Mouse (Mus musculus) hindbrain, embryonic 15.5 days (tissue): ENCODE results near the gene Exog. TPM values are rescaled to one million over a fixed set of nuclear protein-coding genes. Genes with fewer than 3 reads are reported as not detected.

Experiments used
- ATAC-seq: fragments of 200-750 bp; cut with Nextera tagmentation; 2 replicates; pipeline ENCODE4 v1.8.0; 2017; ENCODE audit warnings: low read depth, moderate number of reproducible peaks, moderate TSS enrichment; ENCODE audit not compliant: low FRiP score
- H3K27ac ChIP-seq: fragments of 300-500 bp; sonication (generic); replicated peaks from 2 replicates; pipeline ENCODE4 v1.5.1; 2015; ENCODE audit warnings: mild to moderate bottlenecking, inconsistent platforms
- H3K27me3 ChIP-seq: fragments of 300-500 bp; sonication (generic); 2 replicates; pipeline ENCODE4 v1.6.1; 2015; ENCODE audit warnings: control low read depth, inconsistent platforms
- H3K36me3 ChIP-seq: fragments of 300-500 bp; sonication (generic); 2 replicates; pipeline ENCODE4 v1.6.1; 2015; ENCODE audit warnings: control low read depth, inconsistent platforms
- H3K4me1 ChIP-seq: fragments of 300-500 bp; sonication (generic); replicated peaks from 2 replicates; pipeline ENCODE4 v1.6.1; 2015; ENCODE audit warnings: control low read depth, inconsistent platforms
- H3K4me2 ChIP-seq: fragments of 300-500 bp; sonication (generic); 2 replicates; pipeline ENCODE4 v1.6.1; 2015; ENCODE audit warnings: moderate library complexity, mild to moderate bottlenecking, inconsistent platforms
- H3K4me3 ChIP-seq: fragments of 300-500 bp; sonication (generic); 2 replicates; pipeline ENCODE4 v1.5.1; 2015; ENCODE audit warnings: mild to moderate bottlenecking, inconsistent platforms
- H3K9ac ChIP-seq: fragments of 300-500 bp; sonication (generic); 2 replicates; pipeline ENCODE4 v1.6.1; 2015; ENCODE audit warnings: inconsistent platforms
- H3K9me3 ChIP-seq: fragments of 300-500 bp; sonication (generic); 2 replicates; pipeline ENCODE4 v1.6.1; 2016; ENCODE audit warnings: control low read depth, inconsistent platforms
- WGBS: fragments of 180-500 bp; shearing (Covaris S2); methylation state at CpG from one replicate; pipeline ENCODE4 v1.1.7; 2015; 5-methylcytosine and 5-hydroxymethylcytosine counted together
- polyA plus RNA-seq: library from polyadenylated mRNA; unstranded; fragments of >200 nt; fragmentation: Nextera tagmentation; extraction: Ambion mirVana; gene quantifications from 2 replicates; pipeline ENCODE4 v1.2.1, GENCODE M21; 2015

The Exog gene
- polyA plus RNA-seq, 1 experiment from 2014 or later: 48.0 TPM

GRCm38 (mm10) chr9:119465595-119465994 lies 20.9 kb downstream of the Exog start:
- Histone ChIP-seq H3K4me2 (no peak overlapping the region), H3K9ac (no peak overlapping the region), H3K36me3 (peaks cover 36% of the 10 kb centered on the region), H3K27me3 (no peaks in the 10 kb centered on the region), H3K4me1 (no peaks in the 10 kb centered on the region), H3K9me3 (no peaks in the 10 kb centered on the region), H3K27ac (no peak overlapping the region), H3K4me3 (no peak overlapping the region)
- peak; percentile 70; the same call in 1 of the 2 replicates for ATAC-seq
- 49% methylated on average over 7 of the region's 7 CpGs for WGBS

DNA sequence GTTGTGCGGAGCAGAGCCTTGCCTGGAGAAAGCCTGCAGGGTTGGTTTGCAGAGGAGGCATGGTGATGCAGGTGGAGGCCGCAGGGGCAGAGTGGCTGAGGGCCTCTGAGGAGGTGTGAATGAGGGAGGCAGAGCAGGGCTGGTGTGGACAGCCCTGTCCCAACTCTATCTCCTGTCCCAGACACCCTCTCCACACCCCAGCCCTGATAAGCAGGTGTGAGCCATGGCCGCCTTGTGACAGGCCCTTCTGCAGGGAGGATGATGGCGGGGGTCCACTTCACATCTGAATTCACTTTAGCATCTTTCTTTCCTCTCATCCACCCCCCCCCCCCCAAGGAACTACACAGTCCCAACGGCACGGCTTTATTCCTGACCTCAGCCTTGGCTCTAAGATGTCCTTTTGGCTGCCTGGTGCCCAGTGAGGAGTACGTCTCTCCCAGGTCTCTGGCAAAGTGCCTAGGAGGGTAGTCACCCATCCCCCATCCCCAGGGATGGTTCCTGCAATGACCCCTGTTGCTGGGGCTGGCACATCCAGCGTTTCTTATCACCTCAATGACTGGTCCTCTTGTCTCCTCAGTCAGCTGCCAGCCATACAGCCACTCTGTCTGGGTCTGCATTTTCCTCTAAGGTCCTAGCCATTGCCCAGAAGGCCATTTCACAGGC lies 25.1 kb downstream of the Exog start:
- no peak for ATAC-seq
- Histone ChIP-seq H3K27ac (no peak overlapping the region), H3K36me3 (peaks cover 8% of the 10 kb centered on the region; the same call in 1 of the 2 replicates), H3K4me1 (no peaks in the 10 kb centered on the region), H3K4me3 (no peak overlapping the region), H3K27me3 (no peaks in the 10 kb centered on the region), H3K4me2 (no peak overlapping the region), H3K9me3 (no peaks in the 10 kb centered on the region), H3K9ac (no peak overlapping the region)
- WGBS: 82% methylated on average over 8 of the region's 8 CpGs

GRCm38 (mm10) chr9:119472412-119472918 lies 27.7 kb downstream of the Exog start:
- Histone ChIP-seq H3K27ac (no peak overlapping the region), H3K36me3 (no peaks in the 10 kb centered on the region), H3K27me3 (no peaks in the 10 kb centered on the region), H3K9ac (no peak overlapping the region), H3K9me3 (no peaks in the 10 kb centered on the region), H3K4me2 (no peak overlapping the region), H3K4me3 (no peak overlapping the region), H3K4me1 (0 out of 2 replicates have a peak, but pooled peaks cover 2% of the 10 kb centered on the region)
- no peak for ATAC-seq
- 77% methylated on average over 11 of the region's 11 CpGs for WGBS

- Histone ChIP-seq H3K4me2 (no peak overlapping the region), H3K36me3 (no peaks in the 10 kb centered on the region), H3K27me3 (no peaks in the 10 kb centered on the region), H3K4me3 (no peak overlapping the region), H3K27ac (no peak overlapping the region), H3K4me1 (0 out of 2 replicates have a peak, but pooled peaks cover 5% of the 10 kb centered on the region), H3K9me3 (no peaks in the 10 kb centered on the region), H3K9ac (no peak overlapping the region)
- no peak for ATAC-seq
- 93% methylated on average over 1 of the region's 1 CpGs for WGBS
Observed at GRCm38 (mm10) chr9:119473011-119473410, 28.3 kb downstream of the Exog start.

- no peak overlapping the region for H3K4me3 ChIP-seq
- no peaks in the 10 kb centered on the region for H3K9me3 ChIP-seq
- H3K27ac ChIP-seq: no peak overlapping the region
- no peak overlapping the region for H3K4me2 ChIP-seq
- no peak overlapping the region for H3K9ac ChIP-seq
- H3K36me3 ChIP-seq: no peaks in the 10 kb centered on the region
- WGBS: 86% methylated on average over 9 of the region's 9 CpGs
- ATAC-seq: no peak
- H3K4me1 ChIP-seq: 0 out of 2 replicates have a peak, but pooled peaks cover 10% of the 10 kb centered on the region
- no peaks in the 10 kb centered on the region for H3K27me3 ChIP-seq
Observed at GRCm38 (mm10) chr9:119473608-119474164, 28.9 kb downstream of the Exog start.

GRCm38 (mm10) chr9:119474717-119475611 lies 30.2 kb downstream of the Exog start:
- Histone ChIP-seq H3K9ac (no peak overlapping the region), H3K4me2 (no peak overlapping the region), H3K9me3 (no peaks in the 10 kb centered on the region), H3K4me3 (no peak overlapping the region), H3K27ac (no peak overlapping the region), H3K36me3 (no peaks in the 10 kb centered on the region), H3K4me1 (peaks cover 16% of the 10 kb centered on the region; the same call in 1 of the 2 replicates), H3K27me3 (no peaks in the 10 kb centered on the region)
- no peak for ATAC-seq
- 60% methylated on average over 15 of the region's 15 CpGs for WGBS

GRCm38 (mm10) chr9:119477754-119478153 lies 33.0 kb downstream of the Exog start:
- 34% methylated on average over 6 of the region's 6 CpGs for WGBS
- Histone ChIP-seq H3K4me2 (no peak overlapping the region), H3K36me3 (no peaks in the 10 kb centered on the region), H3K4me3 (no peak overlapping the region), H3K9ac (no peak overlapping the region), H3K27me3 (no peaks in the 10 kb centered on the region; the same call in 1 of the 2 replicates), H3K9me3 (no peaks in the 10 kb centered on the region), H3K4me1 (peaks cover 16% of the 10 kb centered on the region; the same call in 1 of the 2 replicates), H3K27ac (no peak overlapping the region)
- no peak for ATAC-seq

DNA sequence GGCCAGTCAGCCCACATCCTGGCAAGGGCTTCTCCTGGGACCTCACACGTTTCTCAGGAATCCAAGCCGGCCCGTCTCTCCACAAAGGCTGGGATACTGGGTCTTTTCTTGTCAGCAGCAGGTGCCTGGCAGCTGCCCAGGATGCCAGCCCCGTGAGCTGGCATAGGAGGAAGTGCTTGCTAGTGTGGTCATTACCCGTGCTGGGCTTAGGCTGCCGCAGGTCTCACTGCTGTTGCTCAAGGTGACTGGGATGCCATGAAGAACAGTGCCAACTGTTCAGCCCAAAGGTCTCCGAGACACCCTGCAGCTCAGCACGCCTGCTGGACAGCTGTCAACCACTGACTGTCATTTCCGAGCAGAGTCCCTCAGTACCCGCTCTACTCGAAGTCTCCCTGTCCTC lies 33.6 kb downstream of the Exog start:
- no peak for ATAC-seq

GRCm38 (mm10) chr9:119479297-119479696 lies 34.6 kb downstream of the Exog start:
- Histone ChIP-seq H3K9me3 (no peaks in the 10 kb centered on the region), H3K4me1 (peaks cover 20% of the 10 kb centered on the region), H3K27me3 (no peaks in the 10 kb centered on the region; the same call in 1 of the 2 replicates), H3K9ac (no peak overlapping the region), H3K4me2 (no peak overlapping the region), H3K36me3 (no peaks in the 10 kb centered on the region), H3K27ac (no peak overlapping the region), H3K4me3 (no peak overlapping the region)
- no peak for ATAC-seq
- WGBS: 50% methylated on average over 8 of the region's 8 CpGs

More for the DNA sequence above, 33.6 kb downstream of the Exog start:
- Histone ChIP-seq H3K4me1 (peaks cover 16% of the 10 kb centered on the region; the same call in 1 of the 2 replicates), H3K27ac (no peak overlapping the region), H3K4me2 (no peak overlapping the region), H3K27me3 (no peaks in the 10 kb centered on the region; the same call in 1 of the 2 replicates), H3K9me3 (no peaks in the 10 kb centered on the region), H3K4me3 (no peak overlapping the region), H3K36me3 (no peaks in the 10 kb centered on the region), H3K9ac (no peak overlapping the region)
- WGBS: 61% methylated on average over 11 of the region's 11 CpGs

DNA sequence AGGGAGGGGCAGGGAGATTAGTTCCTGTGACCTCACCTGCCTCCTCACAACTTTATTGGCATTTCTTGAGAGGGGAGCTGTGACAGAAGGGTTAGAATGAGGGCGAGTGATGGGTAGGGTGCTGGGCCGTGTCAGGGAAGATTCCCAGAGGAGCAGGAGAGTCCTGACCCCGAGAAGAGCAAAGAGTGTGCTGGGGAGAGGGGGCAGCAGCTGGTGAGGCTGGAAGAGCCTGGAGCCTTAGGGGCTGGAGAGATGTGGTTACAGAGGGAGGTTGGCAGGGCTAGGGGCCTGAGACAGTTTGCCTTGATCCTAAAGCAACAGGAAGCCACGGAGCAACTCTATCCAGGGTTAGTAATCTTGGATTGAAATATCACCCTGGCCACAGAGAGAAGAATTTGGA lies 36.9 kb downstream of the Exog start:
- no peak for ATAC-seq
- no peak overlapping the region for H3K4me2 ChIP-seq
- peaks cover 20% of the 10 kb centered on the region for H3K4me1 ChIP-seq
- H3K4me3 ChIP-seq: no peak overlapping the region
- 86% methylated on average over 4 of the region's 4 CpGs for whole genome bisulfite sequencing
- no peaks in the 10 kb centered on the region for H3K36me3 ChIP-seq
- no peak overlapping the region for H3K27ac ChIP-seq
- no peak overlapping the region for H3K9ac ChIP-seq
- H3K9me3 ChIP-seq: no peaks in the 10 kb centered on the region
- H3K27me3 ChIP-seq: no peaks in the 10 kb centered on the region; the same call in 1 of the 2 replicates

- WGBS: 40% methylated on average over 23 of the region's 23 CpGs
- ATAC-seq: peak; percentile 39; the same call in 1 of the 2 replicates
- Histone ChIP-seq H3K4me1 (peaks cover 10% of the 10 kb centered on the region), H3K27ac (no peak overlapping the region), H3K4me2 (no peak overlapping the region), H3K4me3 (no peak overlapping the region), H3K9ac (no peak overlapping the region), H3K9me3 (no peaks in the 10 kb centered on the region), H3K36me3 (no peaks in the 10 kb centered on the region), H3K27me3 (no peaks in the 10 kb centered on the region; the same call in 1 of the 2 replicates)
Observed at GRCm38 (mm10) chr9:119483554-119484353, 39.0 kb downstream of the Exog start.
